Mouse (Mus musculus): ENCODE results near the gene Hk1.

The Hk1 gene

DNA sequence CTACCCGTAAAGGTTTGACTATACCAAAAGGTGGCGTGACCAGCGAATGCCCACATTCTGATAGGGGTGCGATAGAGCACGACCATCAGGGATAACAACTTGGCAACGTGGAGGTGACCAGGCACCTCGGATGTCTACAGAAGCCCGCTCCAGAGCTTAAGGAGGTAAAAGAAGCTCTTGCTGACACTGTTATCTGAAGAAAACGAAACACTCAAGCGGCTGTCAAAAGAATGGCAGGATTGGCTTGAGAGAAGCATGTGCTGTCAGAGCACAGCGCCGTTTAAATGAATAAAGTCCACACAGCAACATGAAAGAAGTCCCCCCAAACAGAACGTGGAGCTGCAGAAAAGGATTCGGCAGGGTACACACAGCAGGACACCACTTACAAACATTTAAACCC lies 46.4 kb downstream of the Hk1 start:
- ChIA-PET POLR2A (interaction anchor here in 2 of 4 experiments (0.6 to 1.3 kb wide), 3 partner anchors 10 to 167 kb away, joined by 3 read pairs; no protein-coding TSS in a partner anchor), CTCF (interaction anchor here in 1 of 4 experiments (2.0 kb wide), 1 partner anchor 72 kb away, joined by 5 read pairs; no protein-coding TSS in a partner anchor)

DNA sequence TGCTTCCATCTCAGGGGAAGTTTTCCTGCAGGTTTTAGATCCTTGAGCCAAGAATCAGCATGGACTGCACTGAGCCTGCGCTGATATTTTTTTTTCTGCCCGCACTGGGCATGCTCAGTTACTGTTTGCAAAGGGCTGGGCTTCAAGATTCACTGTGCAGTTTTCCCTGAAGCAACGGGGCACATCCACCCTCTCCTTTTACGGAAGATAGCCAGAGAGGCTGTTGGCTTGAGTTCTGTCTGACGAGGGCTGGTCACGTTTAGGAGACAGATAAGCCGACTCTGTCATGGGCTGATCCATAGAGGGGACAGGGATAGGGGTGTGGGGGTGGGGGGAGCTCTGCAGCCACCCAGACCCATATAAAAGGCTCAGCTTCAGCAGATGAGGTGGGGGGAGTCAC lies 47.2 kb downstream of the Hk1 start:
- ChIA-PET CTCF (interaction anchor here in 2 of 4 experiments (0.6 to 2.0 kb wide), 3 partner anchors 72 to 177 kb away, joined by 5 to 12 read pairs (median 9); partner anchors contain the start of gene Supv3l1 (in 1 of the 2)), POLR2A (interaction anchor here in 3 of 4 experiments (0.7 to 1.3 kb wide), 5 partner anchors 9 to 1605 kb away, joined by 3 to 5 read pairs (median 4); partner anchors contain the start of gene Sar1a (in 1 of the 3))

DNA sequence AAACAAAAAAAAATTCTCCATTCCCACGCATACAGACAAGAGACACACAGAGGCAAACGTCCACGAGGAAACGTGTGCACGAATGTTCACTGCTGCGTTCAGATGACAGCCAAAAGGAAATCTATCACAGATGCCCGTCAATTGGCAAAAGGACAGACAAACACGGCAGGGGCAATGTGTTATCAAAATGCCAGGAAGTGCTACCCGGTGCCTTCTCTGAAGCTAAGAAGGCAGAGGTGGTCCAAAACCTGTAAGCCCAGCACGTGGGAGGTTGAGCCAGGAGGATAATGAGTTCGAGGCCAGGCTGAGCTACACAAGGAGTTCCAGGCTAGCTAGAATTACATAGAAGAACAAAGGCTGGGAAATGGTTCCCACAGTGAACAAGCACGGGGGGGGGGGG lies 47.9 kb downstream of the Hk1 start:
- CTCF ChIA-PET, result interaction anchor here in 3 of 4 experiments (0.6 to 0.8 kb wide), 4 partner anchors 67 to 505 kb away, joined by 3 to 12 read pairs (median 6); partner anchors contain the start of gene Supv3l1 (in 1 of the 3)
- POLR2A ChIA-PET, result interaction anchor here (0.5 to 1.3 kb wide), 10 partner anchors 9 to 1604 kb away, joined by 3 to 5 read pairs (median 4); partner anchors contain the start of gene Sar1a (in 1 of the 4)

DNA sequence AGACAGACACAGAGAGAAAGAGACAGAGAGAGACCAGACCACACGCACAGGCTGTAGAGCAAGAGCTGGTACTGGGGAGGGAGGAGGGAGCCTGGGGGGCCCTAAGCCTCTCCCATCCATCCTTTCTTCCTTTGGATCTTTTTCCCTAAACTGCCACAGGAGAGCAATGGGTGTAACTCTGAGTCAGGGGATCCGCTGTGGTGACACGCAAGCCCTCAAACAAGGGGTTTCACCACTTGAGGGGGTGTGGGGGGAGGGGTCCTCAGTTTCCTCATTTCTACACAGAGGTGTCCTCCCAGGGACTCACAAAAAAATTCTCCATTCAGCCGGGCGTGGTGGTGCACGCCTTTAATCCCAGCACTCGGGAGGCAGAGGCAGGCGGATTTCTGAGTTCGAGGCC lies 48.4 kb downstream of the Hk1 start:
- CTCF ChIA-PET, result interaction anchor here in 1 of 4 experiments (0.6 kb wide), 1 partner anchor 505 kb away, joined by 4 read pairs; no protein-coding TSS in a partner anchor
- POLR2A ChIA-PET, result interaction anchor here in 3 of 4 experiments (0.5 to 2.2 kb wide), 6 partner anchors 8 to 78 kb away, joined by 3 to 15 read pairs (median 4); no protein-coding TSS in a partner anchor

DNA sequence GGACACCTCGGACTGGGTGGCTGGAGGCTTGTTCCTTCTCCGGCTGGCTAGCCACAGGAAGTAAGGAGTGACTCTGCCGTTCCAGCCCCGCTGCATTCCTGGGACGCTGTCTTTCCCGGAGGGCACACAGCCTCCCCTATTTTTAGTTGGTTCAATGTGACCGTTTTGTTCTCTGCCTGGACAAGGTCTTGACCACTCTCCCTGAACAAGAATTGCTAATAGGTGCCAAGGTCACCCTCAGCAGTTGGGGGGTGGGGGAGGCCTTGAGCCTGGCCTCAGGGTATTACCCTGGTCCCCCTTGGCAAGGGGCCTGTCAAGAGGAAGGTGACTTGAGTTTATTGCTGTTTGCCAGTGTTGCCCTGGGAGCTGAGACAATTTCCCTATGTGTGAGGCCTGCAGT lies 49.9 kb downstream of the Hk1 start:
- CTCF ChIA-PET, result interaction anchor here in 3 of 4 experiments (0.6 to 1.7 kb wide), 12 partner anchors 8 to 338 kb away, joined by 3 to 6 read pairs (median 4); no protein-coding TSS in a partner anchor
- POLR2A ChIA-PET, result interaction anchor here in 3 of 4 experiments (0.6 to 3.5 kb wide), 12 partner anchors 9 to 1909 kb away, joined by 3 to 27 read pairs (median 5); no protein-coding TSS in a partner anchor

DNA sequence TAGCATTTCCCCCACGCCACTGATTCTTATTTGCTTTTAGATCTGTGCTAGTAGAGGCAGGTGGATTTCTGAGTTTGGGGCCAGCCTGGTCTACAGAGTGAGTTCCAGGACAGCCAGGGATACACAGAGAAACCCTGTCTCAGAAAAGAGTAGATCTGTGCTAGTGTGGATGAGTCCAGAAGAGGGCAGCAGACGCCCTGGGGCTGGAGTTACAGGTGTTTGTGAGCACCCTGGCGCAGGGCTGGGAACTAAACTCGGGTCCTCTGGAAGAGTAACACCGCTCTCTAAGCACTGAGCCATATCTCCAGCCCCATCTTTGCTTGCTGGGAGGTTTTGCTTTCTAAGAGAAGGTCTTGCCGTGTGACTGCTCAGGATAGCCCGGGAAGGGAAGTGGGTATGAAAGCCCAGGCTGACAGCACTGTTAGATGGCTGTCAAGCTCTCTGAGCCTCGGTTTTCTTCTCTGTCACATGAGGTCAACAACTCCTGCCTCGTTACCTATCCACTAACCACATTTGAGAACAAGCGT lies 50.8 kb downstream of the Hk1 start:
- POLR2A ChIA-PET, result interaction anchor here (0.5 to 3.5 kb wide), 12 partner anchors 10 to 52 kb away, joined by 3 to 27 read pairs (median 4); no protein-coding TSS in a partner anchor
- CTCF ChIA-PET, result interaction anchor here (0.6 to 1.7 kb wide), 10 partner anchors 9 to 552 kb away, joined by 3 to 6 read pairs (median 5); no protein-coding TSS in a partner anchor

DNA sequence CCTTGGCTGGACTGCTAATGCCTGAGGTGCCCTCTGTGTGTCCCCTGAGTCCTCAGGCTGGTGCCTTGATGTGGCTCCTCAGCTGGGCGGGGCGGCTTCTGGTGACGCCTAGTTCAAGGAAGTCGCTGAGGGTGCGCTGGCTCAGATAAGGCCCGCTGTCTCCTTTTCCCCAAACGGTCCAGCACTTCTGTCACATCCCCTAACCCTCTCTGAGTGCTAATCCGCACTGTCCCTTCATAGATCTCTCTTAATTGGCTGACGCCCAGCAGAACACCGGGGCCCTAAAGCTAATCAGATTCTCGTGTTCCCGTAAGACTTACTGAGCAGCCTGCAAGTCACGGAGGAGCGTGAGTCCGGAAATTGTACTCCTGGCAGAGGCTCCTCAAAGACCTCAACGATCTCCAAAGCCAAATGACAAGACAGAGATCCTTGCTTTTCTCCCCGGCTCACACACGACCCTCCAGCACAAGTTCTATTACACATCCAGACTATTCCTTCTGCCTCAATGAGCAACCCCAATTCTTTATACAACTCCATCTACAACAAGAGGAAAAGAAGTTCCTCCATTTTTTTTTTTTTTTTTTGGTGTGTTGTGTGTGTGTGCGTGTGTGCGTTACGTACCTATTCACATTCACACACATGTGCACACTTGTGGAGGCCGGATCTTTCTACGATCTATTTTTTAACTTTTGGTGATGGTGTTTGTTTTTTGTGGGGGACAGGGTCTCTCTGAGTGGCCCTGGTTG lies 52.0 kb downstream of the Hk1 start:
- CTCF ChIA-PET, result interaction anchor here in 2 of 4 experiments (0.5 to 2.1 kb wide), 3 partner anchors 66 to 1597 kb away, joined by 3 to 6 read pairs (median 6); no protein-coding TSS in a partner anchor

DNA sequence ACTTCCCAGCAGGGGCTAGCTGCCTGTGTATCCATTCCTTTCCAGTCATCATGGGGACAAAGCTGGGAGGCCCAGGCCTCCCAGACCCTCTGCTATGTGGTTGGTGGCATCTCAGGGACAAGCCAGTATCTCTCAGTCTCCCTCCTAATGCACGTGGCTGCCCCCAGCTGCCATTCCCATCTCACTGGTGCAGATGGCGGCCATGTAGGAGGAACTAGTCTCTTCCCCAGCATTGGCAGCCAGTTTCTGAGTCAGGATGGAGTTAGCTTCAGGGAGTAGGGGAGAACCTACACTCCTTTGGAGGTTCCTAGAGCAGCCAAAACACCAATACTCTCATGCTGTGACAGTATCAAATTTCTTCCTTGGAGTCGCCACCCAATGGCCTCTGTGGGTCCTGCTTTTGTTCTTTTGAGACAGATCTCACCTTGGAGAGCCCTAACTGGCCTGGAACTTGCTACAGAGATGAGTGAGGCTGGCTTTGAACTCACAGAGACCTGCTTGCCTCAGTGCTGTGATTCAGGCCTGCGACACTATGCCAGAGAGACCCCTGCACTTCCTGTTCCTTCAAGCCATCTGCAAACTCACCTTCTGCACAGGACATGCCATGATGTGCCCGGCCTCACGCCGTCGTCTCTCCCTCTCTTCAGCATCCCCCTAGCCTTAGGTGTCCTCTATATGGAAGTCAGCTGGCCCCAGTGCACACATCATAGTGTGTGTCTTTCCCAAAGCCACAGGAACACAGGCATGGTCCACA lies 52.7 kb downstream of the Hk1 start:
- CTCF ChIA-PET, result interaction anchor here in 1 of 4 experiments (0.8 to 2.1 kb wide), 2 partner anchors 66 to 84 kb away, joined by 3 to 6 read pairs; no protein-coding TSS in a partner anchor
- POLR2A ChIA-PET, result interaction anchor here in 3 of 4 experiments (0.6 to 3.5 kb wide), 10 partner anchors 8 to 94 kb away, joined by 3 to 27 read pairs (median 3); no protein-coding TSS in a partner anchor

More for the DNA sequence above, 52.0 kb downstream of the Hk1 start:
- POLR2A ChIA-PET, result interaction anchor here (0.6 to 3.5 kb wide), 6 partner anchors 9 to 523 kb away, joined by 3 to 27 read pairs (median 4); no protein-coding TSS in a partner anchor

DNA sequence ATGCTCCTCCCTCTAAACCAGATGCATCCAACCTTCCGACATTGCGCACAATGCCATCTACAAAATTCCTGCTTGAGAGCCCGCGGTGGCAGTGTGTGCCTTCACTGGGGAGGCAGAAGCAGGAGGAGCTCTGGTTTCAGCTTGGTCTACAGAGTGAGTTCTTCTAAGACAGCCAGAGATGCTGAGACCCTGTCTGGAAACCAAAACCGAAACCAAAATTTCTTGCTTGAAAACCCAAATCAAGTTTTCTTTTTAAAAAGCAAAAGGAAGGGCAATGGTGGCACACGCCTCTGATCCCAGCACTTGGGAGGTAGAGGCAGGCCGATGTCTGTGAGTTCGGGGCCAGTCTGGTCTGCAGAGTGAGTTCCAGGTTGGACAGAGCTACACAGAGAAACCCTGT lies 53.7 kb downstream of the Hk1 start:
- POLR2A ChIA-PET, result interaction anchor here in 3 of 4 experiments (0.6 to 1.7 kb wide), 7 partner anchors 9 to 98 kb away, joined by 3 to 4 read pairs (median 3); no protein-coding TSS in a partner anchor
- CTCF ChIA-PET, result interaction anchor here in 1 of 4 experiments (0.5 to 0.6 kb wide), 2 partner anchors 58 to 156 kb away, joined by 3 read pairs; no protein-coding TSS in a partner anchor

DNA sequence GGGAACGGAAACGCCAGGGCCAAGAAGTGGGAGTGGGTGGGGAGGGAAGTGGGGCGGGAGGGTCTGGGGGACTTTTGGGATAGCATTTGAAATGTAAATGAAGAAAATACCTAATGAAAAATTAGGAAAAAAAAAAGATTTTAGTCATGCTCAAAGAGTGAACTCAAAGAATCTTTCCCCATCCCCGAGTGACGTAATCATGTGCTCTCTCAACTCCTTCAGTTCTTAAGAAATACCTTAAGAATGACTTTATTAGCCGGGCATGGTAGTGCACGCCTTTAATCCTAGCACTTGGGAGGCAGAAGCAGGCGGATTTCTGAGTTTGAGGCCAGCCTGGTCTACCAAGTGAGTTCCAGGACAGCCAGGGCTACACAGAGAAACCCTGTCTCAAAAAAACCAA lies 56.9 kb downstream of the Hk1 start:
- ChIA-PET POLR2A (interaction anchor here in 1 of 4 experiments (0.8 to 2.0 kb wide), 2 partner anchors 12 to 17 kb away, joined by 3 to 8 read pairs; no protein-coding TSS in a partner anchor), CTCF (interaction anchor here in 1 of 4 experiments (0.6 kb wide), 1 partner anchor 62 kb away, joined by 3 read pairs; no protein-coding TSS in a partner anchor)

DNA sequence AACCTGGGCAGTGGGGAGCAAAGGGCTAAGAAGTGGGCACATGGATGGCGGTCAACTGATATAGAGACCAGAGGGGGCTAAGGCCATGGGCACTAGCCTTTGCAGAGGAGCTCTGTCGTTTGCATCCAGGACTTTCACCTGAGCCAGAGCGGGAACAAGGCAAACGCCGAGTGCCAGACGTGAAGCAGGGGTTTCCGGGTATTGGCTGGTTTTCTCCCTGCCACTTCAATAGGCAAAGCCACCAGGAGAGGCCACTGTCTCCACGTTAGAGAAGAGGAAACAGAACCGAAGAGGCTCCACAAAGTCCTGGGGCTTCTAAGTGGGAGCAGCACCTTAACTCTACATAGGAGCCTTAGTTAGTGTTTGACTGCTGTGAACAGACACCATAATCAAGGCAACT lies 58.3 kb downstream of the Hk1 start:
- ChIA-PET POLR2A (interaction anchor here in 2 of 4 experiments (0.5 to 2.0 kb wide), 2 partner anchors 19 to 538 kb away, joined by 5 to 8 read pairs; no protein-coding TSS in a partner anchor), CTCF (interaction anchor here in 1 of 4 experiments (2.4 kb wide), 1 partner anchor 60 kb away, joined by 7 read pairs; no protein-coding TSS in a partner anchor)

DNA sequence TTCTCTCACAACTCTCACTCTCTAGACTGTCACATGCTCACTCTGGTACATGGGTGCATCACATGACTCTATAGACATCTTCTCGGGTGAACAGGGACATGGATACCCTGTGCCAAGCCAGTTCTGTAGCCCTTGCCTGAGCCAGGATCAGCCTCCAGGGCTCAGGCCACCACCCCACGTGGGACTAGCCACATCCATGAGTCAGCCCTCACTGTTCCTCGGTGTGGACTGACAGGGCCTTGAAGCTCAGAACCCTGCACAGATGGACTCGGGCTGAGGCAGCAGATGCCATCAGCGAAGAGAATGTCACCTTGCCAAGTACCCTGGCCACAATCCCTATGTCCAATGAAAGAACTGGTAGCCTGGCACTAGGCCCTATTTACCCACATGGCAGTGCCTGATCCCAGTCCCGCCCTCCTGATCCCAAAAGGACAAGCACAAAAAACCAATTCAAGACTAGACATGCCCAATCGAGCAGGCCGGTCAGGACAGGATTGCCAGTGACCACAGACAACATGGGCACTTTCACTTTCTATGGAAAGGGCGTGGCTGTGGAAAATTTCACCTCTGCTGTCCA lies 59.2 kb downstream of the Hk1 start:
- ChIA-PET CTCF (interaction anchor here in 1 of 4 experiments (2.4 kb wide), 1 partner anchor 59 kb away, joined by 7 read pairs; no protein-coding TSS in a partner anchor), POLR2A (interaction anchor here in 1 of 4 experiments (2.0 kb wide), 1 partner anchor 20 kb away, joined by 8 read pairs; no protein-coding TSS in a partner anchor)

DNA sequence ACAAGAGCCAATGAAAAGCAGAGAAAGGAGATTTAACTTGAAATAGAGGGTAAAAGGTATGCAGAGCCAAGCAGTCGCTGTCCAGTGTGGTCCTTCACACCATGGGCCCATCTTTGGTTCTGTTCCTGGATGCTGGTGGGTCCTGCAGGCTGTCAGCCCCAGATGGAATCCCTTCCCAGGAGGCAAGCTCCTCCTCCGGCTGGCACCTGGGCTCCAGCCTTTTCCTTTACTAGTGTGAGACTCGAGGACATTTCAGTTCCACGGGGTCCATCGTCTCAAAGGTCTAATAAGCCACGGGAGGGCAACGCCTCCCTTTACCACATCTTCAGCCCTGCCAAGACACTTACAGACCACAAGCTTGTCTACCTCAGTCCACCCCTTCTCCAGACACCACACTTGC lies 60.6 kb downstream of the Hk1 start:
- POLR2A ChIA-PET, result interaction anchor here in 2 of 4 experiments (0.6 to 1.7 kb wide), 5 partner anchors 9 to 167 kb away, joined by 3 to 5 read pairs (median 3); no protein-coding TSS in a partner anchor
- CTCF ChIA-PET, result interaction anchor here in 1 of 4 experiments (0.6 kb wide), 1 partner anchor 10 kb away, joined by 4 read pairs; no protein-coding TSS in a partner anchor

DNA sequence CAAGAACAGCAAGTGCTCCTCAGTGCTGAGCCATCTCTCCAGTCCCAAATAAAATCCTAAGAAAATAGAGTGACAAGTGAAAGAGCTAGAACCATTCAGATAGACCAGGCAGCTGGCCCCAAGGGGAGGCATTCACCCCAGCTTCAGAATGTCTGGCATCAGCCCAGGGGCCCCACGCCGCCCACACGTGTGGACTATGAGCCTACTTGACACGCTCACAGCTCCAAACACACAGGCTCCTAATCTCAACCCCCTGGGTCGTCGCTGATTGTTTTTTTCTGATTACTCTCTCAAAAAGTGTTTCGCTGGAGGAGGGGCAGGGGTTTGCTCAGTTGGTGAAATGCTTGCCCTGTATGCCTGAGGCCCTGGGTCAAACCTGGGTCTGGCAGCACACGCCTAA lies 63.2 kb downstream of the Hk1 start:
- ChIA-PET CTCF (interaction anchor here in 2 of 4 experiments (0.8 to 1.6 kb wide), 3 partner anchors 13 to 55 kb away, joined by 3 read pairs; no protein-coding TSS in a partner anchor), POLR2A (interaction anchor here in 2 of 4 experiments (0.6 to 1.3 kb wide), 8 partner anchors 13 to 277 kb away, joined by 3 to 5 read pairs (median 3); no protein-coding TSS in a partner anchor)

DNA sequence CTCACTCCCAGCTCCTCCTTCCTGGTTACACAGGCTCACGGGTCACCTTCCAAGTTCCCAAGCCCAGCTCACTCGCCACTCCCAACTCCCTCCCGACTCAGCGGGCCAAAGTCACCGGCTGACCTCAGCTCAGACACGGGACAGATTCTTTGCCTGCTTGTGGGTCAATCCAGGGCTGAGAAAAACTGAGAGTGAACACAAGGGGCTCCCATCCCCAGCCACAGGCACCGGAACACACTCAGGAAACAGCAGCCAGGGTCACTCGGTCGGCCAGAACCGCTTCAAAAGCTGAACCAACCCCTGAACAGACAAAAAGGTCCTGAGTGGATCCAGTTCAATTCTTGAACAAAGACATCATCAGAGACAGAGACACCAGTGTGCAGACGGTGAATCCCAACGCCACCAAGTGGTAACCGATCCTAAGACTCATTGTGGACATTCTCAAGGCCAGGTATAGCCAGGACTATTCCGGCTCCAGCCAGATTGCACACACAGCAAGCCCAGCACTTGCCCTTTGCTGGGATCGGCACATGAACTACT lies 65.8 kb downstream of the Hk1 start:
- POLR2A ChIA-PET, result interaction anchor here (0.6 to 2.2 kb wide), 37 partner anchors 9 to 1444 kb away, joined by 3 to 19 read pairs (median 4); partner anchors contain the start of genes 4930507D05Rik (in 1 of the 4), Hkdc1 (in 1 of the 4), Supv3l1 (in 1 of the 4) and Vps26a (in 1 of the 4)

DNA sequence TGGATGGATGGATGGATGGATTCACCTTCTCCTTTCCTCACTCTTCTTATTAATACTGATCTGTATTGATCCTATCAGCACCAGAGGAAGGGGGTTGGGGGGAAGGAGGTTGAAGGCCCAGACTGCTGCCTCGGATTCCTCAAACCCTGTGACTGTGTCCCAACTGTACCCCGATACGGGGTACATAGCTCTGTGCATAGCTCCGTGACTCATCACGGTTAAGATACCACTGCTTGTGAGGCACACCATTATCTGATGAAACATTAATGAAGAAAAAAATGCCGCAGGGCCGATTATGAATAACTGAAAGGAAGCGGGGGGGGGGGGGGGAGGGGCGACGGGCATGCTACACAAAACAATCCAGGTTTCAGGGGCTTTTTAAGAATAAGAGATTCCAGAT lies 66.6 kb downstream of the Hk1 start:
- CTCF ChIA-PET, result interaction anchor here in 3 of 4 experiments (0.6 to 1.9 kb wide), 9 partner anchors 16 to 168 kb away, joined by 3 to 8 read pairs (median 4); no protein-coding TSS in a partner anchor
- POLR2A ChIA-PET, result interaction anchor here (0.6 to 2.2 kb wide), 37 partner anchors 8 to 1443 kb away, joined by 3 to 19 read pairs (median 4); partner anchors contain the start of genes 4930507D05Rik (in 1 of the 4), Hkdc1 (in 1 of the 4), Supv3l1 (in 1 of the 4) and Vps26a (in 1 of the 4)

More for the DNA sequence above, 65.8 kb downstream of the Hk1 start:
- CTCF ChIA-PET, result interaction anchor here (0.6 to 1.9 kb wide), 9 partner anchors 15 to 168 kb away, joined by 3 to 8 read pairs (median 4); no protein-coding TSS in a partner anchor

Data from embryonic stem cell, embryonic (primary cell).